Mouse (Mus musculus) hindbrain, embryonic 15.5 days (tissue): ENCODE data around the gene Tbck. TPM values are rescaled to one million over a fixed set of nuclear protein-coding genes. Genes with fewer than 3 reads are reported as not detected.

Source experiments
- ATAC-seq: fragments of 200-750 bp; cut with Nextera tagmentation; 2 replicates; pipeline ENCODE4 v1.8.0; 2017; ENCODE audit warnings: low read depth, moderate number of reproducible peaks, moderate TSS enrichment; ENCODE audit not compliant: low FRiP score
- H3K27ac ChIP-seq: fragments of 300-500 bp; sonication (generic); replicated peaks from 2 replicates; pipeline ENCODE4 v1.5.1; 2015; ENCODE audit warnings: mild to moderate bottlenecking, inconsistent platforms
- H3K27me3 ChIP-seq: fragments of 300-500 bp; sonication (generic); 2 replicates; pipeline ENCODE4 v1.6.1; 2015; ENCODE audit warnings: control low read depth, inconsistent platforms
- H3K36me3 ChIP-seq: fragments of 300-500 bp; sonication (generic); 2 replicates; pipeline ENCODE4 v1.6.1; 2015; ENCODE audit warnings: control low read depth, inconsistent platforms
- H3K4me1 ChIP-seq: fragments of 300-500 bp; sonication (generic); replicated peaks from 2 replicates; pipeline ENCODE4 v1.6.1; 2015; ENCODE audit warnings: control low read depth, inconsistent platforms
- H3K4me2 ChIP-seq: fragments of 300-500 bp; sonication (generic); 2 replicates; pipeline ENCODE4 v1.6.1; 2015; ENCODE audit warnings: moderate library complexity, mild to moderate bottlenecking, inconsistent platforms
- H3K4me3 ChIP-seq: fragments of 300-500 bp; sonication (generic); 2 replicates; pipeline ENCODE4 v1.5.1; 2015; ENCODE audit warnings: mild to moderate bottlenecking, inconsistent platforms
- H3K9ac ChIP-seq: fragments of 300-500 bp; sonication (generic); 2 replicates; pipeline ENCODE4 v1.6.1; 2015; ENCODE audit warnings: inconsistent platforms
- H3K9me3 ChIP-seq: fragments of 300-500 bp; sonication (generic); 2 replicates; pipeline ENCODE4 v1.6.1; 2016; ENCODE audit warnings: control low read depth, inconsistent platforms
- WGBS: fragments of 180-500 bp; shearing (Covaris S2); methylation state at CpG from one replicate; pipeline ENCODE4 v1.1.7; 2015; 5-methylcytosine and 5-hydroxymethylcytosine counted together
- polyA plus RNA-seq: library from polyadenylated mRNA; unstranded; fragments of >200 nt; fragmentation: Nextera tagmentation; extraction: Ambion mirVana; gene quantifications from 2 replicates; pipeline ENCODE4 v1.2.1, GENCODE M21; 2015

Tbck gene
- polyA plus RNA-seq, 1 experiment from 2014 or later, result 33.0 TPM

GRCm38 (mm10) chr3:132812356-132812755 lies 128.4 kb downstream of the Tbck start:
- no peak for ATAC-seq
- 89% methylated on average over 5 of the region's 5 CpGs for WGBS
- peaks cover 2% of the 10 kb centered on the region; the same call in 1 of the 2 replicates for H3K36me3 ChIP-seq
- H3K27ac ChIP-seq, result no peak overlapping the region
- no peaks in the 10 kb centered on the region for H3K4me1 ChIP-seq
- H3K27me3 ChIP-seq, result no peaks in the 10 kb centered on the region
- H3K4me2 ChIP-seq, result no peak overlapping the region
- H3K4me3 ChIP-seq, result no peak overlapping the region
- H3K9ac ChIP-seq, result no peak overlapping the region
- H3K9me3 ChIP-seq, result no peaks in the 10 kb centered on the region

- ATAC-seq, result no peak
- Histone ChIP-seq H3K4me1 (no peaks in the 10 kb centered on the region), H3K4me3 (no peak overlapping the region), H3K36me3 (no peaks in the 10 kb centered on the region), H3K4me2 (no peak overlapping the region), H3K27me3 (no peaks in the 10 kb centered on the region), H3K27ac (no peak overlapping the region), H3K9me3 (no peaks in the 10 kb centered on the region), H3K9ac (no peak overlapping the region)
- 85% methylated on average over 3 of the region's 3 CpGs for WGBS
Measured at GRCm38 (mm10) chr3:132813147-132813546, 129.2 kb downstream of the Tbck start.

- 85% methylated on average over 9 of the region's 9 CpGs for WGBS
Measured at GRCm38 (mm10) chr3:132813706-132814497, 130.0 kb downstream of the Tbck start.

GRCm38 (mm10) chr3:132814791-132815496 lies 131.0 kb downstream of the Tbck start:
- WGBS, result 93% methylated on average over 10 of the region's 10 CpGs
- no peak overlapping the region for H3K27ac ChIP-seq

More at GRCm38 (mm10) chr3:132813706-132814497, 130.0 kb downstream of the Tbck start:
- no peak overlapping the region for H3K9ac ChIP-seq
- H3K4me1 ChIP-seq, result no peaks in the 10 kb centered on the region
- no peak overlapping the region for H3K27ac ChIP-seq
- no peak overlapping the region for H3K4me2 ChIP-seq
- H3K27me3 ChIP-seq, result no peaks in the 10 kb centered on the region
- H3K4me3 ChIP-seq, result no peak overlapping the region
- no peaks in the 10 kb centered on the region for H3K36me3 ChIP-seq
- no peaks in the 10 kb centered on the region for H3K9me3 ChIP-seq
- no peak for ATAC-seq

GRCm38 (mm10) chr3:132815497-132816326 lies 131.8 kb downstream of the Tbck start:
- no peaks in the 10 kb centered on the region for H3K27me3 ChIP-seq
- H3K4me3 ChIP-seq, result no peak overlapping the region
- no peaks in the 10 kb centered on the region for H3K36me3 ChIP-seq
- H3K4me2 ChIP-seq, result no peak overlapping the region
- ATAC-seq, result no peak
- no peak overlapping the region for H3K27ac ChIP-seq
- H3K9ac ChIP-seq, result no peak overlapping the region
- H3K9me3 ChIP-seq, result no peaks in the 10 kb centered on the region
- WGBS, result 90% methylated on average over 4 of the region's 4 CpGs
- H3K4me1 ChIP-seq, result no peaks in the 10 kb centered on the region

More at GRCm38 (mm10) chr3:132814791-132815496, 131.0 kb downstream of the Tbck start:
- no peaks in the 10 kb centered on the region for H3K9me3 ChIP-seq
- no peak overlapping the region for H3K9ac ChIP-seq
- no peaks in the 10 kb centered on the region for H3K4me1 ChIP-seq
- no peaks in the 10 kb centered on the region for H3K36me3 ChIP-seq
- no peak overlapping the region for H3K4me2 ChIP-seq
- no peaks in the 10 kb centered on the region for H3K27me3 ChIP-seq
- no peak for ATAC-seq
- no peak overlapping the region for H3K4me3 ChIP-seq

GRCm38 (mm10) chr3:132819408-132819807 lies 135.5 kb downstream of the Tbck start:
- H3K4me2 ChIP-seq, result no peak overlapping the region
- WGBS, result 87% methylated on average over 2 of the region's 2 CpGs
- no peak for ATAC-seq
- H3K36me3 ChIP-seq, result no peaks in the 10 kb centered on the region
- no peak overlapping the region for H3K4me3 ChIP-seq
- H3K9ac ChIP-seq, result no peak overlapping the region
- H3K9me3 ChIP-seq, result no peaks in the 10 kb centered on the region
- no peak overlapping the region for H3K27ac ChIP-seq
- no peaks in the 10 kb centered on the region for H3K4me1 ChIP-seq
- no peaks in the 10 kb centered on the region for H3K27me3 ChIP-seq

- Histone ChIP-seq H3K36me3 (0 out of 2 replicates have a peak, but pooled peaks cover 3% of the 10 kb centered on the region), H3K27ac (no peak overlapping the region), H3K27me3 (no peaks in the 10 kb centered on the region), H3K9me3 (no peaks in the 10 kb centered on the region), H3K4me3 (no peak overlapping the region), H3K9ac (no peak overlapping the region), H3K4me1 (no peaks in the 10 kb centered on the region), H3K4me2 (no peak overlapping the region)
- ATAC-seq, result no peak
- 90% methylated on average over 16 of the region's 16 CpGs for WGBS
Measured at GRCm38 (mm10) chr3:132831179-132831873, 147.4 kb downstream of the Tbck start.

GRCm38 (mm10) chr3:132835118-132835794 lies 151.3 kb downstream of the Tbck start:
- H3K9me3 ChIP-seq, result no peaks in the 10 kb centered on the region
- no peak overlapping the region for H3K27ac ChIP-seq
- no peak overlapping the region for H3K9ac ChIP-seq
- H3K4me2 ChIP-seq, result no peak overlapping the region
- H3K4me3 ChIP-seq, result no peak overlapping the region
- peaks cover 20% of the 10 kb centered on the region for H3K36me3 ChIP-seq
- WGBS, result 85% methylated on average over 6 of the region's 6 CpGs
- no peaks in the 10 kb centered on the region for H3K27me3 ChIP-seq
- ATAC-seq, result no peak
- no peaks in the 10 kb centered on the region for H3K4me1 ChIP-seq

GRCm38 (mm10) chr3:132837134-132837533 lies 153.2 kb downstream of the Tbck start:
- Histone ChIP-seq H3K27me3 (no peaks in the 10 kb centered on the region), H3K9ac (no peak overlapping the region), H3K9me3 (no peaks in the 10 kb centered on the region), H3K4me2 (no peak overlapping the region), H3K4me1 (no peaks in the 10 kb centered on the region), H3K36me3 (peaks cover 25% of the 10 kb centered on the region), H3K4me3 (no peak overlapping the region), H3K27ac (no peak overlapping the region)
- 90% methylated on average over 4 of the region's 4 CpGs for WGBS
- no peak for ATAC-seq

GRCm38 (mm10) chr3:132838656-132839417 lies 154.9 kb downstream of the Tbck start:
- no peak overlapping the region for H3K4me2 ChIP-seq
- no peaks in the 10 kb centered on the region for H3K4me1 ChIP-seq
- 92% methylated on average over 14 of the region's 15 CpGs for WGBS
- H3K36me3 ChIP-seq, result peaks cover 32% of the 10 kb centered on the region
- no peaks in the 10 kb centered on the region for H3K27me3 ChIP-seq
- no peak for ATAC-seq
- H3K4me3 ChIP-seq, result no peak overlapping the region
- no peak overlapping the region for H3K27ac ChIP-seq
- H3K9ac ChIP-seq, result no peak overlapping the region
- H3K9me3 ChIP-seq, result no peaks in the 10 kb centered on the region
